Mouse (Mus musculus): ENCODE data around the gene Cdc42bpg.

DNA sequence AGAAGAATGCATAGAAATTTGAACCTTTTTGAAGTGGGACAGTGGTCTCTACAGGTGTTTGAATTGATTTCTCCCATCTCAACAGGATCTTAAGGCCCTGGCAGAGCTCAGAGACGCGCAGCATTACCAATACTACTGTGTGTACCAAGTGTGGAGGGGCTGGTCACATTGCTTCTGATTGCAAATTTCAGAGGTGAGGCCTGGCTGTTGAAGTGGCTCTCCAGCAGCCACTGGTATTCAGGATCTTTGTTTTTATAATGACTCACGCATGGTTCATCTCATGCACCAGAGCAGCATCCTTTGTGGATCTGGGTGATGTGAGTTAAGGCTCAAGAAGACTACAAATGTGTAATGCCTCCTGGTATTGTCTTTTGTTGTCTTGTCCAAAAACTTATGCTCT is 66.2 kb downstream of the Cdc42bpg start:
- TF ChIP-seq POLR2AphosphoS2 (IDR thresholded peaks at IDR 0.05; ENCODE audit: insufficient read length, low read depth) (peak; percentile 21), POLR2A (IDR thresholded peaks at IDR 0.05; ENCODE audit: insufficient read length, low read depth) (no peak), TCF12 (IDR thresholded peaks at IDR 0.05; ENCODE audit: insufficient read depth, poor library complexity, severe bottlenecking) (no peak), USF1 (IDR thresholded peaks at IDR 0.05; ENCODE audit: low read depth) (no peak)
